Mouse (Mus musculus) hindbrain, embryonic 10.5 days (tissue): ENCODE measurements around the gene Tle3. TPM values are rescaled to one million over a fixed set of nuclear protein-coding genes. Genes with fewer than 3 reads are reported as not detected.

Source experiments
- DNase-seq: peaks from one replicate; pipeline ENCODE4 v3.0.0-alpha.2; 2017; ENCODE audit warnings: low spot score
- H3K27ac ChIP-seq: fragments of 300-500 bp; sonication (generic); 2 replicates; pipeline ENCODE4 v1.5.1; 2016; ENCODE audit warnings: mild to moderate bottlenecking, moderate library complexity
- H3K27me3 ChIP-seq: fragments of 300-500 bp; sonication (generic); 2 replicates; pipeline ENCODE4 v1.6.1; 2016; ENCODE audit warnings: mild to moderate bottlenecking; ENCODE audit not compliant: poor library complexity, insufficient read depth, severe bottlenecking
- H3K36me3 ChIP-seq: fragments of 300-500 bp; sonication (generic); 2 replicates; pipeline ENCODE4 v1.6.1; 2016; ENCODE audit warnings: mild to moderate bottlenecking, moderate library complexity
- H3K4me1 ChIP-seq: fragments of 300-500 bp; sonication (generic); replicated peaks from 2 replicates; pipeline ENCODE4 v1.6.1; 2016; ENCODE audit warnings: mild to moderate bottlenecking
- H3K4me3 ChIP-seq: fragments of 300-500 bp; sonication (generic); 2 replicates; pipeline ENCODE4 v1.5.1; 2016; ENCODE audit warnings: mild to moderate bottlenecking, moderate library complexity
- H3K9me3 ChIP-seq: fragments of 300-500 bp; sonication (generic); 2 replicates; pipeline ENCODE4 v1.6.1; 2016; ENCODE audit warnings: mild to moderate bottlenecking, moderate library complexity
- WGBS: fragments of 180-500 bp; shearing (Covaris S2); methylation state at CpG from one replicate; pipeline ENCODE4 v1.1.7; 2016; 5-methylcytosine and 5-hydroxymethylcytosine counted together
- polyA plus RNA-seq: library from polyadenylated mRNA; unstranded; fragments of >200 nt; fragmentation: Nextera tagmentation; extraction: Ambion mirVana; gene quantifications from 2 replicates; pipeline ENCODE4 v1.2.1, GENCODE M21; 2016

Gene Tle3
- polyA plus RNA-seq, 1 experiment from 2014 or later: 56.0 TPM

DNA sequence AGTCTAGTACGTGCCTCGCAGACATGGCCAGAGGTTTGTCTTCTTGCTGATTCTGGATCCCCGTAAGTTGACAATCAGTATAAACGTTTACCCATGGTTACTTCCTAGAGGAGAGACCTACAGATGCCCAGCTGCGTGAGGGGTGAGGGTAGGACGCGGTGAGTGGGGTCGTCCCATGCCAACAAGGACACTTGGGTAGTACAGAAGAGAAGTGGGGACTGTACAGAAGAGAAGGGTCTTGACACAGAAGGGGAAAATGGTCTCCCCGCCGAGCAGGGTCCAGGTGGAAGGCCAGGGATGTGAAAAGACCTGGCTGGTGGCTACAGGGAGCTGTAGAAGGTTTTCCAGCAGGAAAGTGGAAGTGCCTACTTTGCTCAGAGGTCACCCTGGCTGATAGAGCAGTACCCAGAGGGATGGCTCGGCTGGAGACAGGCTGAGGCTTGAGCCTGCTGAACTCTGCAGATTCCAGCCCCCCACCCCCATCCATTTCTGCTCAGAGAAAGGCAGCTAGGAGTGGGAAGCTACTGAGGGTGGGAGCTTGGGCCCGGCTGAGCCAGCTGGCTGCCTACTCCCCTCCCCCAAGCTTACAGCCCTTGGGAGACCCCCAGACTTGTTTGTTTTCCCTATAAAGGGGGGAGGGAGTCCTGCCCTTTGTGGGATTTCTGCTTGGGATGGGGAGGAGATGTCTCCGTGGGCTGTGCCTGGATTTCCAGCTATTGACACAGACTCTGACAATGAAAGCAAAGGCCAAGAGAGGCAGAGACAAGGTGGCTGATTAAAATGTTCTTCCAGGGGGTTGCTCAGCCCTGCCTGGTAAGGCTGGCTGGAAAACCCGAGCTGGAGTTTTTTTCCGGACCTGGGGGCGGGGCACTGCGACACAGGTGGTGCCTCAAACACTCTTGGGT, 11.2 kb upstream of the Tle3 start:
- Histone ChIP-seq H3K36me3 (no peaks in the 10 kb centered on the region), H3K27me3 (peaks cover 71% of the 10 kb centered on the region), H3K27ac (peak overlapping the region; percentile 85), H3K4me3 (peak overlapping the region; percentile 10; the same call in 1 of the 2 replicates), H3K9me3 (peaks cover 12% of the 10 kb centered on the region; the same call in 1 of the 2 replicates), H3K4me1 (peaks cover 60% of the 10 kb centered on the region)
- WGBS: 18% methylated on average over 17 of the region's 17 CpGs
- peak; percentile 91 for DNase-seq

DNA sequence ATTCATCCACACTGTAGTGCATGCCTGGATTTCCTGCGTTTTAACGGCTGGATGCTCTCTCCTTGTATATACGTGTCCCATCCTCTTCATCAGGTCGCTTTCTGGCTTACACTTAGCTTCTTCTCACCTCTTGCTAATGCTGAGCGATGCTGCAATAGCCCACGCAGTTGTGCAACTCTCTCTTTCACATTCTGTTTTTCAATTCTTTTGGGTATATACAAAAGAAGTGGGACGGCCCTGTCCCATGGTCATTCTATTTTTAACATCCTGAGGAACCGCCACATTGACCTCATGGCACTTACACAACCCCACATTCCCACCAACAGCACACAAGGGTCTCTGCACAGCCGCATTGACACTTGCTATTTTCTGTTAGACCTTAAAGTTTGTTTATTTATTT, 9.0 kb upstream of the Tle3 start:
- WGBS: 55% methylated on average over 9 of the region's 9 CpGs
- H3K4me1 ChIP-seq: peaks cover 79% of the 10 kb centered on the region
- no peak overlapping the region for H3K4me3 ChIP-seq
- no peaks in the 10 kb centered on the region for H3K9me3 ChIP-seq
- H3K27me3 ChIP-seq: peaks cover 88% of the 10 kb centered on the region
- H3K36me3 ChIP-seq: no peaks in the 10 kb centered on the region
- H3K27ac ChIP-seq: no peak overlapping the region
- DNase-seq: no peak

DNA sequence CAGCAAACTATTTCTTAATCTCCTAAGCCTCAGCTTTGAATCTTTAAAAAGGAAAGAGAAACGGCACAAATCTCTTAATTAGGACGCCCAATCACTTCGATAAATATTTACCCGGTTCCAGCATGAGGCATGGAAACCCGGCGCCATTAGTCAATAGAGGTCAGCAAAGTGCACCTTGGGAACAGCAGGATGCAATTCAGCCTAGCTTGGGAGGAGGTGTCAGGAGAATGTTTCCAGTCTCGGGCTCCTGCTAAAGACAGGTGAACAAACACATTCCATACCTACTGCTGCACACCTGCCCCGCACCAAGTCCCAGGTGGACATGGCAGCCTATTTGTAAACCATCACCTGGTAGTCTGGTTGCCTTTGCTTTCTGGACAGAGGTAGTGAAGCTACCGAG, 6.1 kb upstream of the Tle3 start:
- H3K27me3 ChIP-seq: peaks cover 65% of the 10 kb centered on the region

DNA sequence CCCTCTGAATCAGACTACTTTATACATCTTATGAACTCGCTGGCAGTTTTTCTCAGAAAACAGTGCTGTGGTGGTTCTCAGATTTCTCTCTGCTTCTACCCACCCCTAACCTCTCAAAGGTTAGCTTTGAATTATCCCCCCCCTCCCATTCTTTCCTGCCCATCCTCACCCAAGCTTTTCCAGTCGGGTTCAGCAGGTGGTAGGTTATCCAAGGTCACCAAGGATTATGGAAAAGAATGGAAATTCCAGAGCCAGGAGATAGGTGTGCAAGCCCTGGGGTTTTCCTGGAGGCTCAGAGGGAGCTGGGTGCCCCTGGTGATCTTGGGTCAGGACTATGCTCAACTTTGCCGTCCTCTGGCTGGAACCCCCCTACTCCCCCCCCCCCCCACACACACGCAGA, 5.0 kb upstream of the Tle3 start:
- 29% methylated on average over 4 of the region's 4 CpGs for WGBS
- H3K27me3 ChIP-seq: peaks cover 61% of the 10 kb centered on the region
- DNase-seq: no peak
- no peaks in the 10 kb centered on the region for H3K9me3 ChIP-seq
- H3K27ac ChIP-seq: no peak overlapping the region
- H3K36me3 ChIP-seq: no peaks in the 10 kb centered on the region
- no peak overlapping the region for H3K4me3 ChIP-seq
- H3K4me1 ChIP-seq: peaks cover 69% of the 10 kb centered on the region

More for the DNA sequence above, 6.1 kb upstream of the Tle3 start:
- Histone ChIP-seq H3K4me3 (no peak overlapping the region), H3K4me1 (peaks cover 71% of the 10 kb centered on the region), H3K36me3 (no peaks in the 10 kb centered on the region), H3K9me3 (no peaks in the 10 kb centered on the region), H3K27ac (no peak overlapping the region)
- 23% methylated on average over 9 of the region's 9 CpGs for whole genome bisulfite sequencing
- DNase-seq: no peak

DNA sequence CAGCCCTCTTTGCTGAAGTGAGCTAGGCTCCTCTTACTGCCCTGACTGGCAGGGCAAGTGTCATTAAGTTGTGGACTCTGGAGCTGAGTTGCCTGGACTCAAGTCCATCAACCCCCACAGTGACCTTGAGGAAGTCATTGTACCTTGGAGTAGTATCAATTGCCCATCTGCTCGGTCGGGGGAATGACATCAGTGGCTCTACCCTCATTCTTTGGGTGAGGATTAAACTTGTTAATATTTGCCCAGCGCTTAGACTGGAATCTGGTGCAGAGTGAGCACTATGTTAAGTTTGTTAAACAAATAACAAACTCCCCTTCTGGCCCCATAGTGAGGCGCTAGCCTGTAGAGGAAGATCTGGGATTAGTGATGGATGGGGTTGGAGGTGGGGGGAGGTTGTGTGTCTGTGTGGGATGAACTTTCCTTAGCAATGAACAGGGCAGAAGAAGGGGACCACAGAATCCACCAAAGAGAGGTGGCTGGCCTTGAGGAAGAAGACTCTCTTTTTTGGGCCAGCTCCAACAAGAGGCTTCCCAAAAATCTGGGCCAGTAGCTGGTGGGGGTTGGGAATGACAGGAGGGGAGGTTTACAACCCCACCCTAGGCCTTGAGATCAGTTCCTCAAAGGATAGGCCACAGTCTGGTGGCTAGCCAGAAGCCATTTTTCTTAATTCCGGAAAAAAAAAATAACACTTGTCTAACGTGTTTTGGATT, 4.2 kb upstream of the Tle3 start:
- Histone ChIP-seq H3K27ac (peak overlapping the region; percentile 35; the same call in 1 of the 2 replicates), H3K4me1 (peaks cover 60% of the 10 kb centered on the region), H3K36me3 (no peaks in the 10 kb centered on the region), H3K9me3 (no peaks in the 10 kb centered on the region), H3K27me3 (peaks cover 52% of the 10 kb centered on the region), H3K4me3 (no peak overlapping the region)
- WGBS: 23% methylated on average over 6 of the region's 6 CpGs
- DNase-seq: no peak

DNA sequence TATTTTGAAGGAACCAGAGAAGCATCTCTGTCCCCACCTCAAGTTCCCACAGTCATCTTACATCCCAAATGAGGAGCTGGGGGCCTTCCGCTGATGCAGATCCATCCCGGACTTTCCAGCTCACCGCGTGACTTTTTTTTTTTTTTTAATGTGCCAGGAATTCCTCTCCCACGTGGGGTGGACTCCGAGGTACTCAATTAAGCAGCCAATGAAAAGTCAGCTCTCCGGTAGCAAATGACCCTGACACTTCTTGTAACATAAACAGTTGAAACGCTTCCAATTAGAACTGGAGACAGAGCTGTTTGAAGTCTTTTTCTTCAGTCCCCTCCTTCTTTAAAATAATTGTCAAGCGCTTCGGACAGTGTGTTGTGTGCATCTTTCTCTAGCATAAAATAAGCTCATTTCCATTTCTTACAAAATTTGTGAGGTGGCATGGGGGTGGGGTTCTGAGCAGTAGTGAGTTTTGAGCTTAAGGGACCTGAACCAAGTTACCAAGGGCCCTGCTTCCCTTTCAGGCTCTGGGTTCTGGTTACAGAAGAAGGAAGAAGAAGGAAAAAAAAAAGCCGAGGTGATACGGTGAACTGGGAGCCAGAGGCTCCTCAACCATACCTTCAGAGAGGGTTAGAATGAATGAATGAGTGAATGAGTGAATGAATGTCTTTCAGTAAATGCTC, 3.5 kb upstream of the Tle3 start:
- Histone ChIP-seq H3K36me3 (no peaks in the 10 kb centered on the region), H3K27me3 (peaks cover 45% of the 10 kb centered on the region), H3K4me3 (peak overlapping the region; percentile 77), H3K9me3 (no peaks in the 10 kb centered on the region), H3K27ac (peak overlapping the region; percentile 85), H3K4me1 (peaks cover 54% of the 10 kb centered on the region)
- WGBS: under 1% methylated on average over 12 of the region's 12 CpGs
- DNase-seq: peak; percentile 90

DNA sequence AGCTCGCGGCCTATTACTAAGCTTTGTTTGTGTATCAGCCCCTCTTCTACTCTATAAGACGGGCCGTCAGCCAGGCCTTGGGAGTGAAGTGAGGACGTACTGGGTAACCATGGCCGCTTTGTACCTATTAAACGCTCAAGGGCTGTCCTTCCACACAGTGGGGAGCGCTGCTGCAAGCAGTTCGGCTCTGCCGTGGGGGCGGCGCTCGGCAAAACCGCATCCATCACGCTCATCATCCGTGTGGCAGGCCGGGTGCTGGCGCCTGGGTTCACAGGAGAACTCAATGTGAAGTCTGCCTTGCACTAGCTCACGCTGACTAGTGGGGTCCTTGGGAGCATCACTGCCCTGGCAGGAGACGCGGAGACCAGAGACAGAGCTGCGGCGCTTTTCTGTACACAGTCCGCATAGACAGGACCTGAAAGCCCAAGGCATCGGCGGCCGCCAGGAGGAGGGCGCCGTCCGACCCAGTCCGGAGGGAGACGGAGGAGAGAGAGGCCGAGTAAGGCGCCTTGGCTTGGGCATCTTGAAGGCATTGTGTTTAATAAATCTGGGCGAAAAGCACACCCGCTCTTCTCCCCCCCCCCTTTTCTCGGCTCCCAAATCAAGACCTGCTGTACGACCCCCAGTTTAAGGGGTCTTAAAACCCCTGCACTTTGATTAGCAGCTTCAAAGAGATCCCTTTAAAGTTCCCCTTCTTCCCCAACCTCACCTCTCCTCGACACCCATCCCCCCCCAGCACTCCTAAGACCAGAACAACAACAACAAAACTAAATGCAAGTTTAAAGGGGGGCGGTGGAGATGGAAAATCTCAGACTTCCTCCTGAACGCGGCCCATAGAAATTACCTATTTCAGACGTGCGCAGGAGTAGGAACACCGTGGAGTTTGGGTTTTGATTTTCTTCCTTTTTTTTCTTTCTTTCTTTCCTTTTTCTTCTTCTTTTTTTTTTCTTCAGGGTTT, 2.6 kb upstream of the Tle3 start:
- DNase-seq: peak; percentile 88
- WGBS: under 1% methylated on average over 45 of the region's 45 CpGs
- Histone ChIP-seq H3K36me3 (no peaks in the 10 kb centered on the region), H3K4me3 (peak overlapping the region; percentile 77), H3K9me3 (no peaks in the 10 kb centered on the region), H3K27ac (peak overlapping the region; percentile 85), H3K4me1 (peaks cover 59% of the 10 kb centered on the region), H3K27me3 (peaks cover 36% of the 10 kb centered on the region)

DNA sequence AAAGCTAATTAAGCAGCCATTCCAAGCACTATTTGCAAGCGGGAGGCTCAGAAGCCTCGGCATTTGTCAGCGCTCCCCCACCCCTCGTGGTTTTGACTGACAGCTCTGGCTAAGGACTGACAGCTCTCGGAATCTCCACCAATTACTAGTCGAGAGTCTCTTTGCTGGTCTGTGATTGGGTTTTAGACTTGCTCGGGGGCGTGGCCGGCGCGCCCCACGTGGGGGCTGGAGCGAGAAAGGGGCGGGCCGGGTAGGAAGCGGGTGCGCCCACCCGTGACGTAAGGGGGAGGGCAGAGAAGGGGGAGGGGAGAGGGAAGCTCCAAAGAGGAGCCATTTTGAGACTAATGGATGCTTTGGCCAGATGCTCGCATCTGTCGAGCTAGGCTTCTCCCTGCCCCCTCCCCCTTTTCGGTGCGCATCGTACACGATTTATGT, 1.7 kb upstream of the Tle3 start:
- Histone ChIP-seq H3K4me3 (peak overlapping the region; percentile 77), H3K27me3 (peaks cover 28% of the 10 kb centered on the region), H3K27ac (peak overlapping the region; percentile 98), H3K9me3 (no peaks in the 10 kb centered on the region), H3K4me1 (peaks cover 68% of the 10 kb centered on the region), H3K36me3 (peaks cover 5% of the 10 kb centered on the region)
- DNase-seq: peak; percentile 99
- under 1% methylated on average over 25 of the region's 25 CpGs for WGBS

DNA sequence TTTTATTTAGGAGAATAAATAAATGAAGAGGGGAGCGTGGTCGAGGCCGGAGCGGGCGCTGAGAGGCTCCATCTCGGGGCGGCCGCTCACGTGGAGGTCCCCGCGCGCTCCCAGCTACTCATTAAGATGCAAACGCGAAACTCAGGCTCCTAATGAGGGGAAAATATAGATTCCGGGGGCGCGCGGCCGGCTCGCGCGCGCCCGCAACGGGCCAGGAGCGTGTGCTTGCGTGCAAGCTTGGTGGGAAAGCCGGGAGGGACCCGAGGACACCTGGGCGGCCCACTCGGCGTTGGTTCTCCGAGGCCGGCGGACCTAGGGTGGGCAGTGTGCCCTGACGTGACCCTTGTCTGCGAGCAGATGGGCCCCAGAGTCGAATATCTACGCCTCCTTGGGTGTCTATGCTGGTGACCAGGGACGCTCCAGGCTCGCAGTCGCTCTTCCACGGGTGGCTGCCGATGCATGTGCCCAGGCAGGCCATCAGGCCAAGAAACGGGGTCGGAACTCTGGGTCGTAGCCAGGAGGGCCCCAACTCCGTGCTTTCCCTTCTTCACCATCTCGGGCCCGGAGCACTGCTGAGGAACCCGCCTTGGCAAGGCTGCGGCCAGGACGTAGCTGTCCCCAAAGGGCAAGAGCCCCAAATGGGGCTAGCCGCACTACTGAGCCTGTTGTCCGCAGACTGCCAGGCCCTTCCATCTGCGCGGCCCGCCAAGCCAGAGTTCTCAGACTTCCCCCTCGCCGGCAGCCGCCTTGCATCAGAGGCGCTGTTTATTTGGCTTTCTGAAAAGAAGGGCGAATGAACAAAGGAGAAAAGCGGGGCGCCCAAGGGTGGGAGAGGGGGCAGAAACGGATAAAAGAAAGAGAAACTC, 1.0 kb upstream of the Tle3 start:
- H3K36me3 ChIP-seq: peaks cover 11% of the 10 kb centered on the region
- no peaks in the 10 kb centered on the region for H3K9me3 ChIP-seq
- peak overlapping the region; percentile 77 for H3K4me3 ChIP-seq
- H3K27ac ChIP-seq: peak overlapping the region; percentile 98
- H3K4me1 ChIP-seq: peaks cover 70% of the 10 kb centered on the region
- H3K27me3 ChIP-seq: peaks cover 21% of the 10 kb centered on the region
- DNase-seq: peak; percentile 78
- WGBS: under 1% methylated on average over 66 of the region's 66 CpGs

DNA sequence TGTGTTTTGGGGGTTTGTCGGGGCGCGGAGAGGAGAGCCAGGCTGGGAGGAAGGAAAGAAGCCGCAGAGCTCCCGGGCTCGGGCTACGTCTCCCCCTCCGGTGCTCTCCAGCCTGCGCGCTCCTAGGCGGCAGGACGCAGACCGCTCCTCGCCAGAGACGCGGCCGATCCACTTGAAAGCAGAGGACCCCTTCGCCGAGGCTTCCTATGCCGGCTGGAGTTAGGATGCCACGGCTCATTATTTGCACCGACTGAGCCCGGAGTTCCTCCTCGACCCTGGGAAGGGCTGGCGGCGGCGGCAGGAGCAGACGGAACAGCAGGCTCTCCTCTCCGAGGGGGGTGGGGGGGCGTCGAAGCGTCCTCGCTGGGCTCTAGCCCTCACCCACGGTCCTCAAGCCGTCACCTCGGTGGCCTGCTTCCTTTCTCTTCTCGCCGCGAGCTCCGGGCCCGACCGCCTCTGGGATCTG, 377 bp downstream of the Tle3 start:
- peaks cover 72% of the 10 kb centered on the region for H3K4me1 ChIP-seq
- H3K27me3 ChIP-seq: peaks cover 7% of the 10 kb centered on the region
- peaks cover 25% of the 10 kb centered on the region for H3K36me3 ChIP-seq
- WGBS: under 1% methylated on average over 42 of the region's 42 CpGs
- H3K9me3 ChIP-seq: no peaks in the 10 kb centered on the region
- no peak for DNase-seq
- H3K4me3 ChIP-seq: peak overlapping the region; percentile 77
- peak overlapping the region; percentile 98 for H3K27ac ChIP-seq
